Mouse (Mus musculus) duodenum, adult 2 months (tissue): ENCODE data around the gene Ap1m1. TPM values are rescaled to one million over a fixed set of nuclear protein-coding genes. Genes with fewer than 3 reads are reported as not detected.

Experiments used
- polyA plus RNA-seq: library from polyadenylated mRNA; depleted of rRNA; stranded (reverse); fragments of >200 nt; gene quantifications from 2 replicates; pipeline ENCODE4 v1.2.3, GENCODE M21; 2012; ENCODE audit warnings: low replicate concordance; rRNA removed

The Ap1m1 gene
- 35.4 and 46.7 TPM in 2 replicates for polyA plus RNA-seq

GRCm38 (mm10) chr8:72239499-72240402, at the start of gene Ap1m1:
TSS of gene Ap1m1 (plus strand) at chr8:72240018.

GRCm38 (mm10) chr8:72212751-72213150, 27.1 kb upstream of the Ap1m1 start, which contains the start of gene Cib3:
TSS of gene Cib3 (minus strand) at chr8:72212837.

GRCm38 (mm10) chr8:72213536-72213935, 26.3 kb upstream of the Ap1m1 start, which contains the start of gene Gm11034:
TSS of gene Gm11034 (minus strand) at chr8:72213636.

DNA sequence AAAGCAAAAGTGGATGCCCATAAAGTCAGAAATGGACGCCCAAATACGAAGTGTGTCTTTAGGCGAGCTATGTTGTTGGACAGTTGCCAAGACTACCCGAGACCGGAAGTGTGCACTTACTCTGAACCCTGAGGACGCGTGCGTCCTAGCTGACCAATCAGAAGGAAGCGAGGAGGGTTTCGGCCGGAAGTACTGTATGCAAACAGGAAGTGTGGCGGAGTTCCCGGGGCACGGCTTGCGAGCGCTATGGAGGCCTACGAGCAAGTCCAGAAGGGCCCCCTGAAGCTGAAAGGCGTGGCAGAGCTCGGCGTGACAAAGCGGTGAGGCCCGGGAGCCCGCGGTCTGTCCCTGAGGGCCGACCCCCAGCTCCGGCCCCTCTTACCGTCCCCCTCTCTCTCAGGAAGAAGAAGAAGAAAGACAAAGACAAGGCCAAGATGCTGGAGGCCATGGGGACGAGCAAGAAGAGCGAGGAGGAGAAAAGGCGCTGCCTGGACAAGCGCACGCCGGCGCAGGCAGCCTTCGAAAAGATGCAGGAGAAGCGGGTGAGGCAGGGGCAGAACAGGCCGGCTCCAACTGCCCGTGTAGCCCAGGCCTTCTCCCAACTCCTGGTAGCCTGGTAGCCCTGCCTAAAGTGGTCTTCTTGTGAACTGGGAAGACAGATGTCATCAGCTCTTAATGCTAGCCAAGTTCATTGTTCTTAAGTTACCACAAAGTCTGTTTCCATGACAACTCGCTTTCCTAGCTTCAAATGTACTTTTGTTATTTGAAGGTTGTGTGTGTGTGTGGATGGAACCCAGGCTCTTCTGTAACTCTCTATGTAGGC, 20.1 kb upstream of the Ap1m1 start, which contains the start of gene Fam32a:
Fam32a (plus strand) TSS at position 190 of the 823 bp plus-strand sequence.

GRCm38 (mm10) chr8:72305210-72305905, 65.5 kb downstream of the Ap1m1 start, which contains the start of gene Gm10282:
TSS of gene Gm10282 (minus strand) at chr8:72305260.

Other genes with a start within 250 kb of the Ap1m1 start
- 7.6 and 16.6 TPM in 2 replicates for gene Cyp4f18, start 230.4 kb upstream of the Ap1m1 start, polyA plus RNA-seq
- gene Olfr372, start 198.8 kb upstream of the Ap1m1 start, polyA plus RNA-seq: not detected in 2 replicates
- gene Olfr373, start 156.8 kb upstream of the Ap1m1 start, polyA plus RNA-seq: not detected in 2 replicates
- not detected in 2 replicates for gene Olfr374, start 133.0 kb upstream of the Ap1m1 start, polyA plus RNA-seq
- 13.1 and 18.1 TPM in 2 replicates for gene Tpm4, start 105.0 kb upstream of the Ap1m1 start, polyA plus RNA-seq
- gene Rab8a, start 78.8 kb upstream of the Ap1m1 start, polyA plus RNA-seq: 39.6 and 59.2 TPM in 2 replicates
- gene Hsh2d, start 50.4 kb upstream of the Ap1m1 start, polyA plus RNA-seq: 3.3 and 3.4 TPM in 2 replicates
- gene Cib3, start 27.2 kb upstream of the Ap1m1 start, polyA plus RNA-seq: 0.27 TPM in 1 of 2 replicates, not detected in the other
- not detected in 2 replicates for gene Gm11034, start 26.4 kb upstream of the Ap1m1 start, polyA plus RNA-seq
- 17.5 and 26.9 TPM in 2 replicates for gene Fam32a, start 20.3 kb upstream of the Ap1m1 start, polyA plus RNA-seq
- gene Gm10282, start 65.2 kb downstream of the Ap1m1 start, polyA plus RNA-seq: not detected in 2 replicates
- 15.6 and 42.1 TPM in 2 replicates for gene Klf2, start 79.0 kb downstream of the Ap1m1 start, polyA plus RNA-seq
- 17.3 and 17.9 TPM in 2 replicates for gene Eps15l1, start 181.4 kb downstream of the Ap1m1 start, polyA plus RNA-seq
- gene Calr3, start 203.9 kb downstream of the Ap1m1 start, polyA plus RNA-seq: not detected in 2 replicates
- gene 1700030K09Rik, start 203.9 kb downstream of the Ap1m1 start, polyA plus RNA-seq: 2.3 and 3.4 TPM in 2 replicates
- gene Cherp, start 235.2 kb downstream of the Ap1m1 start, polyA plus RNA-seq: 35.4 and 46.2 TPM in 2 replicates